Mouse (Mus musculus): ENCODE data around the gene Dll1. TPM values are rescaled to one million over a fixed set of nuclear protein-coding genes. Genes with fewer than 3 reads are reported as not detected.

Dll1 gene
- polyA plus RNA-seq, 1 experiment from 2014 or later = 18.2 TPM

DNA sequence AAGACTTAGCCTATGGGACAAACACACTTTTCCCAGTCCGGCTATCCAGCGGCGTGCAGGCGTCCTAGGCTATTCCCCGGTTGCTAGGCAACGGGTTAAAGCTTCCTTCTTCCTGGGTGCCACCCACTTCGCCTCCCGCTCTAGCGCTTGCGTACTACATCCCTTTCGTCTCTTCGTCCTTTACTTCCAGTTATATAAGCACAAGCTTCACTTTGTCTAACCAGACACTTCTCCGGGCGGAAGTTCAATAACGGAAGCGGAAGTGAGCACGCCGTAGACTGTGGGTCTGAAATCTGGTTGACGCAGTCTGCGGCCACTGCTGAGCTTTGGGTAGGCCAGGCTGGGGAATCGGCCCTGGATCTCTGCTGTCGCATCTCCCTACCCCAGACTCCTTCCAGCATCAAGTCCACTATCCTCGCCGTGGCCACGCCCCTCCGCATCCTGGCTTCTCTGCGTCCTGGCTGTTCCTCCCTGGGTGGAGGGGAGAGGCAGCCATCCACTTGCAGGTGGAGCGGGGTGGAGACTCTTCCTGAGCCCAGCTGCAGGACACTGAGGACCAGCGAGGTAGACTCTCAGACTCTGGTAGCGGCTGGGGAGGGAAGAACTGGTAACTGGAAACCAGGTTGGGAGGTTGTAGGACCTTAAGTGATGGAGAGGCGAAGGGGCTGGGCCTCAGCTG is 19.5 kb upstream of the Dll1 start, which contains the start of gene Fam120b:
Fam120b (plus strand) TSS at position 206 of the 679 bp plus-strand sequence.
- Histone ChIP-seq H3K4me2 (peak within 1 kb of the TSS; percentile 97), H3K27ac (replicated peaks) (peak within 1 kb of the TSS; percentile 86), H3K36me3 (no peaks in the 10 kb centered on the region), H3K27me3 (no peaks in the 10 kb centered on the region), H3K9ac (peak within 1 kb of the TSS; percentile 85), H3K4me1 (replicated peaks) (peaks cover 33% of the 10 kb centered on the region), H3K4me3 (peak within 1 kb of the TSS; percentile 68), H3K9me3 (no peaks in the 10 kb centered on the region)
- ATAC-seq (ENCODE audit: low FRiP score, low read depth) = peak; percentile 98
- 1% methylated on average over 31 of the region's 31 CpGs for WGBS

DNA sequence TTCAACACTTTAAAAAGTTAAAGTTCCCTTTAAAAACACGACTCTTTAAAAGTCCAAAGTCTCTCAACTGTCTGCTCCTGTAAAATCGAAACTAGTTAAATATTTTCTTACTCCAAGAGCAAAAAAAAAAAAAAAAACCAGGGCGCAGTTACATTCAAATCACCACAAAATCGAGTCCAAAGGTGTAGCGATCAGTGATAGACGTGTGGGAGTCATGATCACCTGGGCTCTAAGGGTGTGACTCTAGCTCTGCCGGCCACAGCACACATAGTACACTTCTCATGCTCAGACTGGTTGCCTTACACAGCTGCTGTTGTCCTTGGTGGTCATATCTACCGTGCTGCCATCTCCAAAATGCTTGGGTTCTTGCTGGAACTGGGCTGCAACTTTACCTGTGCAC is 12.7 kb upstream of the Dll1 start:
- Histone ChIP-seq H3K4me3 (no peak overlapping the region), H3K9ac (no peak overlapping the region), H3K9me3 (no peaks in the 10 kb centered on the region), H3K4me2 (no peak overlapping the region), H3K27ac (replicated peaks) (no peak overlapping the region), H3K4me1 (replicated peaks) (no peaks in the 10 kb centered on the region), H3K27me3 (no peaks in the 10 kb centered on the region), H3K36me3 (no peaks in the 10 kb centered on the region)
- no peak for ATAC-seq (ENCODE audit: low FRiP score, low read depth)
- WGBS = 87% methylated on average over 8 of the region's 8 CpGs

DNA sequence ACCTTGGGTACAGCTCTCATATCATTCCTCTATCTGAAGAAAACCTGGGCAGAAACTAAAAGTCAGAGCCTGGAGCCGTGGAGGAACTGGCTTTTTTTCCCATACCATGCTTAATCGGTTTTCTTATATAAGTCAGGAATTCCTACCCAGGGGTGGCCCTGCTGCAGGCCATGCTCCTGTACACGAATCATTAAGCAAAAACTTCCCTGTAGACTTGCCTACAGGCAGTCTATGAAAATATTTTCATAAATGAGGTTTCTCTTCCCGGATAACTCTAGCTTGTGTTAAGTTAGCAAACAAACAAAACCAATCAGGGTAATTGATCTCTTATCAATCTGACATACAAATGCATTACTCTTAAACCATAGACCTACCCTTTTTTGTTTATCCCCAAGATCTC is 12.2 kb upstream of the Dll1 start:
- no peaks in the 10 kb centered on the region for H3K36me3 ChIP-seq
- no peak for ATAC-seq (ENCODE audit: low FRiP score, low read depth)
- H3K4me3 ChIP-seq = no peak overlapping the region
- H3K27ac ChIP-seq (replicated peaks) = no peak overlapping the region
- H3K9me3 ChIP-seq = no peaks in the 10 kb centered on the region
- whole genome bisulfite sequencing = 85% methylated on average over 4 of the region's 4 CpGs
- no peak overlapping the region for H3K9ac ChIP-seq
- no peak overlapping the region for H3K4me2 ChIP-seq
- 0 out of 2 replicates have a peak, but pooled peaks cover 2% of the 10 kb centered on the region for H3K27me3 ChIP-seq
- H3K4me1 ChIP-seq (replicated peaks) = no peaks in the 10 kb centered on the region

DNA sequence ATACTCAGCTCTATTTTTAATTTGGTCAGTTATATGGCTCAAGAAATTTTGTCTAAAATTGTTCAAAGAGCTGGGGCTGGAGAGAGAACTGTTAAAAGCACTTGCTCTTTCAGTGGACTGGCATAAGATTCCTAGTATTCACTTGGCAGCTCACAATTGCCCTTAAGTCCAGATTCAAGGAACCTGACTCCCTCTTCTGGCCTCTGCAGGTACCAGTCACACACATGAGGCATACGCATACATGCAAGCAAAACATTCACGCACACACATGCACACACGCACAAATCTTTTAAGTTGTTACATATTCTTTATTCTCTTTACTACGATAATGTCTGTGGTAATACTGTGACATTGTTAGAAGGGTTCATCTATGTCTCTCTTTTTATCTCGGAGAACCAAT is 6.7 kb upstream of the Dll1 start:
- WGBS = 92% methylated on average over 5 of the region's 5 CpGs
- 0 out of 2 replicates have a peak, but pooled peaks cover 3% of the 10 kb centered on the region for H3K27me3 ChIP-seq
- H3K9me3 ChIP-seq = no peaks in the 10 kb centered on the region

DNA sequence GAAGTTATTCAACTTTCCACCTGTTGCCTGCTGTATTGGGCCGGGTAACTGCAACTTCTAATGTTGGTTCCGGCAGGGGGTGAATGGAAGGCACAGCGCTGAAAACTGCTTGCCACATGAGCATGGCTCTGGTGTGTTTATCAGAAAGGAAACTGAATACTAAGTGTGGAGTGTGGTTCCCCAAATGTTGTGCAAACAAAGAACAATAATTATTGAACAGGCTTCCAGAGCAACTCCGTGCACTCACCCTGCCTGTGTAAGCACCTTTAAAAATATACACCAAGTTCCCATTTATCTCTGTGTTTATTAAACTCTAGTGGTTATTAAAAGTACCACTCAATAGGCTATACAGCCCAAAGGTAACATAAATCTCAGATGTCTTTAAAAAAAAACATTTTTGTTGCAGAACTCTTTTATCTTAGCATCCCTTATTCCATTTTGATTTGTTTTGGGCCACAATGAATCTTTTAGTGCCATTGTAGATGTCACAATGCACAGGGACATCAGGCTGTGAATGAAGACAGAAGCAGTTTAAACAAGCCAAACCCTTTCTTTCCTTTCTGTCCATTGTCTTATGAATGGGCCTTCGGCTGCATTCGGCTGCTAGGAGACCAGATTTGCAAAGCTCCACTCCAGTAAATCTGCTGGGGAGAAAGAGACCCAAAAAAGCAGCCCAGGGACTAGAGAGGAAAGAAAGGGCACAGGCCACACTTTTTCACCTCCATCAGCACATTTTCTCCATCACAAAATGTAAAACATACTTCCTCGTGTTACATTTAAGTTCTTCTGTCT is 5.4 kb upstream of the Dll1 start:
- WGBS = 18% methylated on average over 7 of the region's 7 CpGs
- H3K9me3 ChIP-seq = no peaks in the 10 kb centered on the region
- H3K36me3 ChIP-seq = no peaks in the 10 kb centered on the region
- no peak overlapping the region for H3K4me3 ChIP-seq
- H3K9ac ChIP-seq = no peak overlapping the region
- H3K27me3 ChIP-seq = 0 out of 2 replicates have a peak, but pooled peaks cover 3% of the 10 kb centered on the region
- H3K4me2 ChIP-seq = peak overlapping the region; percentile 97; the same call in 1 of the 2 replicates
- no peak overlapping the region for H3K27ac ChIP-seq (replicated peaks)
- ATAC-seq (ENCODE audit: low FRiP score, low read depth) = no peak
- peaks cover 36% of the 10 kb centered on the region for H3K4me1 ChIP-seq (replicated peaks)

More for the DNA sequence above, 6.7 kb upstream of the Dll1 start:
- peaks cover 28% of the 10 kb centered on the region for H3K4me1 ChIP-seq (replicated peaks)
- no peak for ATAC-seq (ENCODE audit: low FRiP score, low read depth)
- H3K27ac ChIP-seq (replicated peaks) = no peak overlapping the region
- no peak overlapping the region for H3K4me2 ChIP-seq
- H3K4me3 ChIP-seq = no peak overlapping the region
- no peaks in the 10 kb centered on the region for H3K36me3 ChIP-seq
- H3K9ac ChIP-seq = no peak overlapping the region

DNA sequence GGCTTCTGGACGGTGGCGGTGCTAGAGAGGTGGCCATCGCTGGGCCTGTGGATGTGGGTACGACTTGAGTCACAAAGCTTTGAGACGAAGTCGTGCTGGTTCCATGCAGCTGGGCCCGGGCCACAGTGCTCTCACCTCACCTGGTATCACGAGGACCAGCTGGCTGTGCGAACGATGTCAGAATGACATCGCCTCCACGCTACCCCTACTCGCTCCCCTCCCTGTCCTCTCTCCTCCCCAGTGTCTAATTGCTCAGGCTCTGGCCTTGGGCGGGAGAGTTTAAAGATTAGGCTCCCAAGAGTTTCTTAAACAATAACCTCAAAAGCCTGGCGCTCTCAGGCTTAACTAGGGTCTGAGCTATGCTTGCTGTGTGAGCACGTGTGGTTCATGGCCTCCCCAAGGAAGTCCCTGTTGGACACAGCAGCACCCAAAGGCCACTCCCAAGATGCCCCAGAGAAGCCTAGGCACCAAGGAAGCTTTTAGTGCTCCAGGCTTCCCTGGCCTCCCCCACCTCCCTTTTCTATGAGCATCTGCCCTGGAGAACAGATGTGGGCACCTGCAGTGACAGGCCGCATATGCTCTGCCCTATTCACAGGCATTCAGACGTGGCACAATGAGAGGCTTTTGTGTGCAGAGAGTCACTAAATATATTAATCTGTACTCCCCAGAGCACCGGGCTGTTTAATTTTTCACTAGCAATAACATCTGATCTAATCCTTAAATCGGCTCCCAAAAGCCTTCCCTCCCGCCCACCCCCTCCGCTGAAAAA is 4.6 kb upstream of the Dll1 start:
- H3K27me3 ChIP-seq = 0 out of 2 replicates have a peak, but pooled peaks cover 3% of the 10 kb centered on the region
- H3K9me3 ChIP-seq = no peaks in the 10 kb centered on the region
- 5% methylated on average over 22 of the region's 22 CpGs for WGBS
- peak overlapping the region; percentile 50 for H3K4me3 ChIP-seq
- peak overlapping the region; percentile 45 for H3K9ac ChIP-seq
- no peak overlapping the region for H3K27ac ChIP-seq (replicated peaks)
- peaks cover 41% of the 10 kb centered on the region for H3K4me1 ChIP-seq (replicated peaks)
- H3K4me2 ChIP-seq = peak overlapping the region; percentile 97
- ATAC-seq (ENCODE audit: low FRiP score, low read depth) = peak; percentile 9; the same call in 1 of the 2 replicates
- no peaks in the 10 kb centered on the region for H3K36me3 ChIP-seq

DNA sequence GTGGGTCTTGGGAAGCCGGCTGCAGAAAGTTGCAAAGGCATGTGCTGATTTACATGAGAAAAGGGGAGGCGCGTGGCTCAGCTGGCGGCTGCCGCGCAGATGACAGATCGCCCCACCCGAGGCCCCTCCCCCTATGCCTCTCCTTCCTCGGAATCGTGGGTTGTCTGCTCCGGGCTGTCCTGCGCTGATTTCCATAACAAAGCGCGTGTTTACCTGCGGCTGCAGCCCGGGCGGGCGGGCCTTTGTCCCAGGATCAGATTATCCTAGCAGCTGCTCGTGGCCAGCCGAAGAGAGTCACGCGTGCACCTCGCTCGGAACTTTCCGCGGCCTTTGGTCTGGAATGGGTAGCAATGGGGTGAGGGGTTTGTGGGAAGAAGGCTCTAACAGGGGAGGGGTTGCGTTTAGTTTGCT is 4.0 kb upstream of the Dll1 start:
- Histone ChIP-seq H3K36me3 (no peaks in the 10 kb centered on the region), H3K4me3 (peak overlapping the region; percentile 50), H3K9ac (peak overlapping the region; percentile 45), H3K27ac (replicated peaks) (no peak overlapping the region), H3K4me2 (peak overlapping the region; percentile 97), H3K9me3 (no peaks in the 10 kb centered on the region), H3K4me1 (replicated peaks) (peaks cover 41% of the 10 kb centered on the region), H3K27me3 (0 out of 2 replicates have a peak, but pooled peaks cover 3% of the 10 kb centered on the region)
- 0 out of 2 replicates have a peak, but pooled peaks have one; percentile 2 for ATAC-seq (ENCODE audit: low FRiP score, low read depth)
- 0% methylated on average over 27 of the region's 27 CpGs for WGBS

DNA sequence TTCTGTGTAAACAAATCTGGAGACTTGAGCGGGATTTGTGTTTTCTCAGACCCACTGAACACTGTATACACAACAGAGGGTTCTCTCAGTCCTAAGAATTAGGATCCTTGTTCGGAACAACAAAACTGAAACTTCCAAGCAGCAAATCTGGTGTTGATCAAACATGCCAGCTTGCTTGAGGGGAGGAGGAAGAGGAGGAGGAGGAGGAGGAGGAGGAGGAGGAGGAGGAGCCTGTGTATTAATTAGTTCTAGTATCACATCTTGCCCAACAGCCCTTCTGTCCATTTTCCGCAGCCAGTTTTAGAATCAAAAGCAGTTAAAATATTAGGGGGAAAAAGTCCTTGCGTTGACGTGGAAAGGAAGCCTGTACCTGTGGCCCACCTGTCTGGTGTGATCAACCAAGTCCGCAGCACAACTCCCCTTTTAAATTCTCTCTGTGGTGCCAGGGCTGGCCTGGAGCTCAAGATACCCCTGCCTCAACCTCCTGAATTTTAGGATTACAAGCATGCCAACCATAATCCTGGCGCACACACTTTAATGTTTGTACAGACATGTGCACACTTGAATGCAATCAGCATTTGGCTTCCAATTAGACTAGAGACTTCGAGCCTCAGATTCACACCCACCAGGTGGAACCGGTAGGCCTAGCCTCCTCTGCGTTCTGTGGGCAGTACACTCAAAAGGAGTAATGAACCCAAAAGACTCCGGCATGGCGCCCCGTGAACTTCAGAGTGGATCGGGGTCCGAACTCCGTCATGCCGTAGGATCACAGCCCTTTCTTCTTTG is 3.3 kb upstream of the Dll1 start:
- WGBS = 10% methylated on average over 17 of the region's 17 CpGs
- no peak for ATAC-seq (ENCODE audit: low FRiP score, low read depth)
- Histone ChIP-seq H3K27me3 (0 out of 2 replicates have a peak, but pooled peaks cover 3% of the 10 kb centered on the region), H3K27ac (replicated peaks) (no peak overlapping the region), H3K4me3 (peak overlapping the region; percentile 50), H3K9ac (peak overlapping the region; percentile 45), H3K36me3 (no peaks in the 10 kb centered on the region), H3K4me1 (replicated peaks) (peaks cover 41% of the 10 kb centered on the region), H3K9me3 (no peaks in the 10 kb centered on the region), H3K4me2 (peak overlapping the region; percentile 97)

DNA sequence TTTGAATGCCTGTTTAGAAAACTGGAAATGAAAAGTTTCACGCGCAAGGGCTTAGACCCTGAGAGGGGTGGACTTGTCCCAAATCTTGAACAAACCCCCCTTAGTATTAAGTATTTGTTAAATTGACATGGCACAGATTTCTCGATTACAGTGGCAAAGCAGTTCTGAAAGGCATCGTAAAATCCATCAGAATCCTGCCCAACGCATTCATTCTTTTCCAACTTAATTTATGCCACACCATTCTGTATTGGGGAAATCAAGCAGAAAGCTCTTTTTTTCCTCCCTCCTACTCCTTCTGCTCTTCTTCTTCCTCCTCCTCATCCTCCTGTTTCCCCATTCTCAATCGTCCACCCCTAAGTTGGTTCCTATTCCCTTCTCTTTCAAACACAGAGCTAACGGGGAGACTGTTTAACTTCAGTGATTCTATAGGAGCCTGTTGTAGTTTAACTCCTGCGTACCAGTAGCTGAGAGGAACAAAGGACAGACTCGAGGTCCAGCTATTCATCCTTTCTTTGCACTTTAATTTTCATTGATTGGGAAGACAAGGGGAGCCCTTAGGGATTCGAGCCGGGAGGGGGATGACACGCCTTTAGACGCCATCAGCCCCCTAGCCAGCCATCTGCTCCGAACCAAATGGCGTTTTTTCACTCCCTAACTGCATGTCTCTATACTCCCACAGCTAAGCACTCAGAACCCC is 1.9 kb upstream of the Dll1 start:
- Histone ChIP-seq H3K27me3 (no peaks in the 10 kb centered on the region), H3K36me3 (no peaks in the 10 kb centered on the region), H3K9me3 (no peaks in the 10 kb centered on the region), H3K4me3 (no peak overlapping the region), H3K9ac (no peak overlapping the region), H3K27ac (replicated peaks) (no peak overlapping the region; the same call in 1 of the 2 replicates), H3K4me2 (peak overlapping the region; percentile 0; the same call in 1 of the 2 replicates), H3K4me1 (replicated peaks) (peaks cover 52% of the 10 kb centered on the region)
- WGBS = 2% methylated on average over 15 of the region's 15 CpGs
- no peak for ATAC-seq (ENCODE audit: low FRiP score, low read depth)

DNA sequence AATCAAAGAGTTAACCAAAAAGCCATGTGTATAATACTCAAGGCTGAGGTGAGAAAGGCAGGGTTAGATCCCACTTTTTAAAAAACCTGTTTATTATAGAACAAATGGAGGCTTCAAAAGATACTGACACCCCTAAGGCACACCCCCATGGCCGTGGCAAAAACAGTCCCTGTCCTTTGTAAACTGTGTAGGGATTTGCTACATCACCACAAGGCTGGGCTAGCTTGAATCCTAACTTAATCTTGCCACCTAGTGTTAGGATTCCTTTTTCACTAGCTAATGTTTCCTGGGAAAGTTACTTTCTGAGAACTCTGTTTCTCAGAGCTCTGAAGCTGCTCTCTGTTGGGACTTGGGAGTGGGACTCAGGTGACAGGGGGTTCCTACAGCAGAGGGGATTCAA is 1.2 kb upstream of the Dll1 start:
- no peaks in the 10 kb centered on the region for H3K36me3 ChIP-seq
- peak overlapping the region; percentile 93 for H3K4me2 ChIP-seq
- ATAC-seq (ENCODE audit: low FRiP score, low read depth) = no peak
- no peak overlapping the region for H3K9ac ChIP-seq
- H3K4me1 ChIP-seq (replicated peaks) = peaks cover 59% of the 10 kb centered on the region
- H3K27me3 ChIP-seq = no peaks in the 10 kb centered on the region
- H3K9me3 ChIP-seq = no peaks in the 10 kb centered on the region
- WGBS = 0% methylated on average over 1 of the region's 1 CpGs
- peak overlapping the region; percentile 57; the same call in 1 of the 2 replicates for H3K4me3 ChIP-seq
- H3K27ac ChIP-seq (replicated peaks) = peak overlapping the region; percentile 97; the same call in 1 of the 2 replicates
